Mouse (Mus musculus): ENCODE results near the gene Gabra5. TPM values are rescaled to one million over a fixed set of nuclear protein-coding genes. Genes with fewer than 3 reads are reported as not detected.

Gene Gabra5
- total RNA-seq (2021) = 10 to 100 TPM; 45.2 to 50.0 TPM

DNA sequence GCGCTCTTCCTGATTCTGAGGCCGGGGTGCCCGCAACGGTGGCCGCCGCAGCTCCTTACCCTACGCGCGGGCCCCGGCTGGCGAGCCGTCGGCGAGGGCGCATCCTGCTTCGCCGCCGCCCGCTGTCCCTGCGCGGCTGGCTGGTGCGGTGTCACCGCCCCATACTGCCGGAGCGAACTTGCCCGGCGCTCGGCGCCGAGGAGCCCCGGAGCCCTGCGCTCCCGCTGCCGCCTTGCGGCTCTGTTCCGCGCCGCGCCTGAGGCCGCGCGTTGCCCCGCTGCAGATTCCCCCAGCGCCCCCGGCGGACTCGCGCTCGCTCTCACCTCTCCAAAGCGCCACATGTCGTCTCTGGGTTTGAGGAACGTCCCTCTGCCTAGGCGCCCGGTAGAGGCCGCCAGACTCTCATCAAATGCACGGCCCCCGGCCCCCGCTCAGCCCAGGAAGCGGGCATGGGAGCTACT, at the start of gene Gabra5:
Gene Gabra5 (minus strand): TSS at position 379 of the 461 bp plus-strand sequence.
- peak; percentile 72 to 80 for DNase-seq (ENCODE audit: low spot score in 2 of 2)
- intact Hi-C loops (cut with DNase I) = loop anchor here (5.0 to 10.0 kb wide), 3 partner anchors 305 to 1573 kb away; no protein-coding TSS in a partner anchor

DNA sequence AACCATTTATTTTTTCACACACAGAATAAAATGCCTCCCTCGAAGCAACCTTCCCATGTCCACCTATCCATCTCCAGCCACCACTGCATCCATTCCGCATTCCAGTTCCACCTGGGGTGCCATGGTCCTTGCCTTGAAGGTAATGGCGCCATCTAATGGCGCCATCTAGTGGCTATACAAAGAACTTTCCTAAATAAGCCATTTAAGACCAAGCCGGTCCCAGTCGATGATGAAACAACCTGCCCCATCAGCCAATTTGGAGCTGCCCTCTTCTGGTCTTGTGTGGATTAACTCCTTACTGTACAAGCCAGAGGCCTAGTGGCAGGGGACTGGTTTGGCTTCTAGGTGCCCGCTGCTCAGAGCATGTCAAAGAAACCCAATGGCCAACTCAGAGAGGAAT, 28.7 kb upstream of the Gabra5 start:
- DNase-seq (ENCODE audit: low spot score in 2 of 2) = no peak

DNA sequence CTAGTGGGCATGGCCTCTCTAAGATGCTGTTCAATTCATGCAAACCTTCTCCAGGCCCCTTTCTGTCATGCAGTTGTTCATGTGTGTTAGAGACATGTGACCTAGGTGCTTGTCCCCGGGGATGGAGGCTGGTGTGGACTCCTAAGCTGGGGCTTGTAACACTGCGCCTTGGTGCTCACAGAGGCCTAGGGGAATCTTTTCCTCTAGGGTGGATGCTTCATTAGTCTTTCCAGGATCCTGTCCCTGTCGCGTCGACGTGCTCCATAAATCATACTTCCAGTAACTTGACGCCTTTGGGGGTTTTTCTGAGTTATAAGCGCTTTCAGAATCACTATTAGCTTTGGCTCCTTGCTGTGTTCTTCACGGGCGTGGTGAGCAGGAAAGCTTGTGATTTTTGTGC, 22.8 kb upstream of the Gabra5 start:
- intact Hi-C loops (cut with DNase I) = no loop called here
- DNase-seq (ENCODE audit: low spot score in 2 of 2) = no peak

More for the DNA sequence above, 28.7 kb upstream of the Gabra5 start:
- intact Hi-C loops (cut with DNase I) = no loop called here

DNA sequence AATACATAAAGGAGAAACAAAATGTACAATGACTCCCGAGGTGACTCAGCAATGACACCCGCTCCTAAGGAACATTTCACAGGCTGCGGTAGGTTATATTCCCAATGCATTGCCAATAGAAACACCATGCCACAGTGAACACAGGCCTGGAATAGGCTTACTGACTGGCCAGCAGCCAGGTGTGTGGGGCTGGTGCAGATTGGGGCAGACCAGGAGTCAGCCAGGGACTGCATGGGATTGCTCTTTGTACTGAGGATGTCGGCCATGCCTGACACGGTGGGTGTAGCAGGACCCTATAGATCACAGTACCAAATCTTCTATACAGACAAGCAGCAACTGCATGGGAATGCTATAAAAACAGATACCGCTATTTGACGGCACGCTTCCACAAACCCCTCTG, 20.1 kb upstream of the Gabra5 start:
- intact Hi-C loops (cut with DNase I) = no loop called here
- DNase-seq (ENCODE audit: low spot score in 2 of 2) = peak in 1 of 2 experiments; percentile 11

DNA sequence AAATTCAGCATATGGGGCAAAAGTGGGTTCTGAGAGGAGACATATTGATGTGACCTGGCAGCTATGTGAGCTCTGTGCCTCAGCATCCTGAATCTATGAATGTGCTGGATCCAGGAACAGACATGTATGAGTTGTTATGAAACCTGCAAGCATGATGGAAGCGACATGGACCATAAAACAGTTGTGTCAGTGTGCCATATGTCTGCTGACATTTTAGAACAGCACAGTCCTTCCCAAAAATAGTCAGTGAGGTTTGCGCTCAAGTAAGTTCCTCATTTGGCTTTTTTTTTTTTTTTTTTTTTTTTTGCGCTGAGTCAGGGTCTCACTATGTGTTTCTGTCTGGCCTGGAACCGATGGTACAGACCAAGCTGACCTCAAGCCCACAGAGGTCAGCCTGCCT, 19.6 kb upstream of the Gabra5 start:
- peak in 1 of 2 experiments; percentile 18 for DNase-seq (ENCODE audit: low spot score in 2 of 2)
- intact Hi-C loops (cut with DNase I) = no loop called here

DNA sequence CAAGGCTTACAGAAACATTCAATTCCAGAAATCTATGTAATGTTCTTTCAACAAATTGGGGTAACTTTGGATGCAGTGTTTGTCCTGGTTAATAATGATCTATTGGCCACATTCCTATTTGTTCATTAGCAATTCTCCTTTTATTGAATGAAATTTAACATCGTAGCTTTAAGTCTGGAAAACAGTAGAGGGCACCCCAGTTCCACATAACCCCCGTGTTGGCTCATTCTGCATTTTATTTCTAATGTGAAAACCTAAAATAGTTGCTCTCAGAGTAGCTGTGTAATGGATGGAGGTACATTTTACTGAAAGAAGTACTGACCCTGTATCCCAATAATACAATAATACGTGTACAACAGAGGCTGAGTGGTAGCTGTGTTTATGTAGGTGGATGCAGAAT, 3.1 kb upstream of the Gabra5 start:
- intact Hi-C loops (cut with DNase I) = loop anchor here (5.0 to 10.0 kb wide), 2 partner anchors 302 to 1569 kb away; no protein-coding TSS in a partner anchor
- DNase-seq (ENCODE audit: low spot score in 2 of 2) = no peak

DNA sequence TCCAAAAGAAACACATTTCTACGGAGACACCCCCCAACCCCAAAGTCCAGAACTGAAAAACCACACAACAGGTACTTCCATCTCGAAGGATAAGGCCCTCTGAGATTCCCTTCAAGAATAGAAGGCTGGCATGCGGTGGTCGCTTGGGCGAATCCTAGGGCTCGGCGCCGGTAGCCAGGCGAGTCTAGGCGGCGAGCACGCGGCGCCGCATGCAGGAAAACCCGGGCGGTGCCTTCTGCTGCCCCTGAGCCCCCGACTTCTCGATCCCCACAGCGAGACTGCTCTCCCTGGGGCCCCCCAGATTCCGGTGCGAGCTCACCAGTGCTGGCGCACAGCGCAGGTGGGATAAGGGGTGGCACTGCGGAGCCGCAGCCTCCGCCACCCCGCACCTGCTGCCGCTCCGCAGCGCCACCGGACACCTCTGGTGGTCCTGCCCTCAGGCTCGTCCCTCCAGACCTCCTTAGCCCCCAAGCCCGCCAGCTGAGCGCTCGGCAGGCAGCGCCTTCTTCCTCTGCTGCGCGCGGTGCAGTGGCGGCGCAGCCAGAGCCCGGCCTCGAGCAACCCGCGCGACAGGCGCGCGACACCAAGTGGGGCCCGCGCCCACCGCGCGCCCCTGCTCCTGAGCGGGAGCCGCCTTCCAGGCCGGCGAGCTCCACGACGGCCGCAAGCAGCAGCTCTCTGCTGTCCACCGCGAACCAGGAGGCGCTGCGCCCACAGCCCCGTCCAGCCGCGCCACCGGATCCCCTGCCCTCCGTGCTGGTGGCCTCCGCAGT, 813 bp downstream of the Gabra5 start:
- peak; percentile 39 to 60 for DNase-seq (ENCODE audit: low spot score in 2 of 2)
- intact Hi-C loops (cut with DNase I) = loop anchor here (10.0 kb wide), 1 partner anchor 886 kb away; no protein-coding TSS in a partner anchor

DNA sequence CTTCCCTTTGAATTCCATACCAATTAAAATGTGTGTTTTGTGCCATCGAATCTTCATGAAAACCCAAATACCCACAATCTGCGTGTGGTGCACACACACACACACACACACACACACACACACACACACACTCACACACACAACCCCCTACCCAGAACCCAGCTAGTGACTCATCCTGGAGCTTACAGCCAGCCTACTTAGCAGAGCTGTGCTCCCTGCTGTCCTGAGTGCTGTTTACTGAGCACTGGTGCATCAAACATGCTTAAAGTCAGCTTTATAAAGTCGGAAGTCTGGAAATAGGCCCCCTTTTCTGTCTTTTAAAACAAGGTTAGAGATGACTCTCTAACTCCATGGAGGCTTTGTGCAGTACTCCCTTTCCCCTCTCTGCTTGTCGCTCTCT, 7.0 kb downstream of the Gabra5 start:
- intact Hi-C loops (cut with DNase I) = loop anchor here (10.0 kb wide), 1 partner anchor 892 kb away; no protein-coding TSS in a partner anchor
- DNase-seq (ENCODE audit: low spot score in 2 of 2) = no peak

DNA sequence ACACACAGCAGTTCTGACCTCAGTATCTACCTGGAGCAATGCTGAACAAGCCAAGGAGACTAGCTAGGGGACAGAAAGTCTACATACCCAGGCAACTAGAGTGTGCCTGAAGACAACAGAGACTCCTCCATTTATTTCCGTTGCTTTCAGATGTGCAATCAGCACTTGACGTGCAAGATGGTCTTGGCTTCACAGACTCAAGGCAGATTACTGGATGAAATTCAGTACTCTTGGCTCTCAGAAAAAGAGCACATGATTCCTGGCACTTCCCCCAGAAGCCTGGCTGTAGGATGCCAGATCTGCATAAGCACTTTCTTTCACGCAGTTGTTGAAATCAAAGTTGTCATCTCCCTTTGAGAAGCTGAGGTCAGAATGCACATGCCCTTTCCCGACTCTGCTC, 18.1 kb downstream of the Gabra5 start:
- intact Hi-C loops (cut with DNase I) = no loop called here
- DNase-seq (ENCODE audit: low spot score in 2 of 2) = peak; percentile 38 to 60

DNA sequence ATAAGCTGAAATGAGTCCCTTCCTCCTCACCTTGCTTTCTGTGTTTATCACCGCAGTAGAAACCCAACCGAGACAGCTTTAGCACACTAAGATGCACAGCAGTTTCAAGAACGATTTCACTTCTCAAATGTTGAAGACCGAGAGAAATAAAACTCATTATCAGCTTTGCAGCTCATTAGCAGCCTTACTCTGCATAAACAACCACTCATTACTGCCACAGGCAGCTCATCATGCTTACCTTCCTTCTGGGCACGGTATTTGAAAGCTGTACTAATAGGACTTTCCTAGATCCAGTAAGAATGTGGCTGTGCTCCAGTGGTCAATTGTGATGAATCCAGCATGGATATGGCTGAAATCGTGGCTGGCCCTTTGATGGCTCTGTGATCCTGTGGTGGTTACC, 23.0 kb downstream of the Gabra5 start:
- intact Hi-C loops (cut with DNase I) = no loop called here
- DNase-seq (ENCODE audit: low spot score in 2 of 2) = no peak

DNA sequence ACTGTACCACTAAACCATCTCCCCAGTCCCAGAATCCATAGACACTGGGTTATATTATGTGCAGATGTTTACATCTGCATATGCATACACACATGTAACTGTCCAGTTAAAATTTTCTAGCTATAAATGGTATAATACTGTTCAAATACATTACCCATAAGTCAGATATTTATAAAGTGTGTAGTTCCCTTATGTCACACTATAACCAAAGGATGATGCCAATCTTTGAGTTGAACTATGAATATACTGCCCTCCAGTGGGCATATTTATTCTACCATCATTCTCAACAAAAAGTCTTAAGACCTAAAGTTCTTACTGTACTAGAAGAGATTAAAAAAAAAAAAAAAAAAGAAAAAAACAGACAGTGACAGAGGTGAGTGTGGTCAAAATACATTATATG, 27.0 kb downstream of the Gabra5 start:
- intact Hi-C loops (cut with DNase I) = no loop called here
- DNase-seq (ENCODE audit: low spot score in 2 of 2) = no peak

DNA sequence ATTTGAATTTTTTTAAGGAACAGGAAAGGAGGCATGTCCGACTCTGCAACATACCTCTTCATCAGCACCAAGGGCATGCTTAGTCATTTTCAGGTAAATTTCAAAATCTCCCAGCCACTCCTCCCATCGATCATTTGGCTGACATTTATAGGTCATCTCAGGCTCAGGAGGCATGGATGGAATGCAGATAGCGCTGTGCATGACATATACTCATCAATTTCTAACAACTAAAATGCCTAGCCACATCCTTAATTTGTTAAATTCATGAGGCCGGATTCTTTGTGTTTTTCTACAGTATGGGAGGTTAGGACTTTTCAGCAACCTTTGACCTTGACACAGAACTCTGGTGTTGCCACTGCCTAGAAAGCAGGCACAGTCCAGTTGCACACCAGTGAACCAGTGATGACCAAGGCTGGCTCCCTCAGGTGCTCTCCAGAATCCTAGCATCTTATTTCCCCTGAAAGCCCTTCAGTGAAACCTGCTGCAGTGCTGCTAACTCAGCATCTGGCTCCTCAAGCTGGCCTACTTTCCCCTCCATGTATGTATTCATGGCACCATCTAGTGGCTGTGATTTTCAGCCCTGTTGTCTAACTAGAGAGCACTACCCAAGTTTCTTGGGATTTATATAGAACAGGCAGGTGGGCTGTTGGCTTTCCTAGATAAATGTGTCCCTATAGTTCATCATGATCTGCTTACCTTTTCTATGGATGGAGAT, 35.9 kb downstream of the Gabra5 start:
- peak; percentile 54 to 70 for DNase-seq (ENCODE audit: low spot score in 2 of 2)
- intact Hi-C loops (cut with DNase I) = loop anchor here (5.0 kb wide), 2 partner anchors 532 to 1182 kb away; no protein-coding TSS in a partner anchor

DNA sequence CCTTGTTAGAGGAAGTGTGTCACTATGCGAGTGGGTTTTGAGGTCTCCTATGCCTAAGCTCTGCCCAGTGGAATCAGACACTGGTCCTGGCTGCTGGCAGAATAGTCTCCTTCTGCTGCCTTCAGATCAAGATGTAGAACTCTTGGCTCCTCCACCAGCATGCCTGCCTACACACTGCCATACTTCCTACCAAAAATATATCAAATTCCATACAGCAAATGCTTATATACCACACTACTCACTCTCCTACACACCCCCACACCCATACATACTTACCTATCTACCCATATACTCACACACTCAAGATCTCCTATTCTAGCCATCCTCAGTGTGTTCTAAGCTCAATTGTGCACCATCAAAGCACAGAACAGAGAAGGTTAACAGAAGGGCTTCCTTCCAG, 38.5 kb downstream of the Gabra5 start:
- intact Hi-C loops (cut with DNase I) = loop anchor here (5.0 kb wide), 2 partner anchors 529 to 1179 kb away; no protein-coding TSS in a partner anchor
- DNase-seq (ENCODE audit: low spot score in 2 of 2) = no peak

DNA sequence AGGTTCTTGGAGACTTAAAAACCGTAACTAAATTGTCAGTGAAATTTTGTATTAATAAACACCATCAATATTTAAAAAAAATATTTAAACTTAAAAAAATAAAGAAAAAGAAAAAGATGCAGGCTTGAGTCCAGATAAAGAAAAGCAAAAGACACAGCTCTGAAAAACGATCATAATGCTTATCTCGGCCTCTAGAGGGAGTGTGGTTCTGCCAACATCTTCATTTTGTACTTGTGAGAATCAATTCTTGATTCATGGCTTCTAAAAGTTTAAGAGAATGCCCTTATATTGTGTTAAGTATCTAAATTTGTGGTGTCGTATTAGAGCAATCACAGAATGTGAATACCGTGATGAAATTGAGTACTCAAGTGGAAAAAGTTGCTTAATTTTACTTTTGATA, 49.5 kb downstream of the Gabra5 start:
- intact Hi-C loops (cut with DNase I) = no loop called here

DNA sequence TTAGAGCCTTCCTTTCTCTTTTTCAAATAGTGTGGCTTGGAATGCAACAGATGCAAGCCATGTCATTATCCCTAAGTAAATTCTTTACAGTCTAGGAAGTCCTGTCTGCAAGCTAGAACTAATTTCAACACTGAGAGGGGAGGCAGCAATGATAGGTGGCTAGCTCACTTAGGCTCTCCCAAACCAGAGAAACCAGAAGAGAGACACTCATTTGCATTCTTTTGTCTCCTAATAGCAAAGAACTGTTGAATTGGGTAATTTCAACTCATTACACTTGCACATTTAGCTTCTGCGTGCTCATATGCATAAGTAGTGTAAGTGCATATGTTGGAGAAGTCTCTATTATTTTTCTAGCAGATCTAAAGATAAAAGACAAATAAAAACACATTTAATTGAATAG, 61.6 kb downstream of the Gabra5 start:
- no peak for DNase-seq (ENCODE audit: low spot score in 2 of 2)
- intact Hi-C loops (cut with DNase I) = no loop called here

More for the DNA sequence above, 49.5 kb downstream of the Gabra5 start:
- no peak for DNase-seq (ENCODE audit: low spot score in 2 of 2)

DNA sequence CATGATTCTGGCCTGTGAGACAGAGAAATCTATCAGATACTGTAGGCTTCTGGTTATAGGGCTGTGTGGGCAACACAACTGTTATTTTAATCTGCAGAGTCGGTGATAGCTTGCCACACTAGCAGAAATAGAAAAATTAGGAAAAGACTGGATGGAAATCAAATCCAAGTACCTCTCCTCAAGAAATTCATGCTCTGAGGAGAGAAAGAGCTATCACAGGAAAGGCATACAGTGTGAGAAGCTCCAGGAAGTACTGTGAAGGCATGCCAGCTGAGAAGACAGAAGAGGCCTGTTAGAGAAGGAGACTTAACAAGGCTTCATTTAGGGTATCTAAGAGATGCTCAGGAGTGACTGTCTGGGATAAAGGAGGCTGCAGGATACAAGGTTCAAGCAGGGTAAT, 87.2 kb downstream of the Gabra5 start:
- no peak for DNase-seq (ENCODE audit: low spot score in 2 of 2)
- intact Hi-C loops (cut with DNase I) = no loop called here

DNA sequence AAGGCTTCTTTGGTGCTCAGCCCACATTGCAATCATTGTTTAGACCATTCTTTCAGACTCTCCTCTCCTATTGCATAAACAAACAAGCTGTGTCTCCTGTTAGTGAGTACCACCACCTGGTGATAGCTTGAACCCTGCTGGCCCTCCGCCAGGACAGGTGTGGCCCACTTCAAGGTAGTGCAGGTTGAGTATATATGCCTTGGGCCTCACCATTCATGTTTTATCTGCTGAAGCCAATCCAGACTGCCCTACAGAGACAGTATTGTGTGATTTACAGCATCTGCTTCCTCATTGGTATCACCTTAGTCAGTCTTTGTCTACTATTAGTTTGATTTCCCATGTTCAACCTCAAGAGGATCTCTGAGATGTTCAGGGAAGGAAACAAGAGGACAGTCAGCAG, 88.8 kb downstream of the Gabra5 start:
- DNase-seq (ENCODE audit: low spot score in 2 of 2) = no peak
- intact Hi-C loops (cut with DNase I) = no loop called here

DNA sequence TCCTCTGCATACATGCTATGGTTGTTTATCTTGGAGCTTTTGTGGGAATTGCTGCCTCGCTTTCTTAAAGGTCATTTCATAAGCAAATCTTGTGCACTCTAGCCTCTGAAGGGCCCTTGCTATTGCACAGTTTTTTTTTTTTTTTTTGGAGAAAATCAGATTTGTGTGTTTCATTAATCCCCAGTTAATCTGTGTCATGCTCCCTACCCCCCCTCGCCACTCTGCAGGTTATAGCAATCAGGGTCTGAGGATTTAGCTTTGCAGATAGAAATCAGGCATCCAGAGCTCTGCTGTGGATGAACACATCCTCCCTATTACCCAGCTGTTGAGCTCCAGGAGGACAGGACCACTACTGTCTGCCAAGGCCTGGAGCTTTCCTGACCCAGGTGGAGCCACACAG, 90.5 kb downstream of the Gabra5 start, which contains the start of gene Gabrb3:
Gene Gabrb3 (plus strand): TSS at position 301 of the 400 bp plus-strand sequence.
- no peak for DNase-seq (ENCODE audit: low spot score in 2 of 2)
- intact Hi-C loops (cut with DNase I) = no loop called here

DNA sequence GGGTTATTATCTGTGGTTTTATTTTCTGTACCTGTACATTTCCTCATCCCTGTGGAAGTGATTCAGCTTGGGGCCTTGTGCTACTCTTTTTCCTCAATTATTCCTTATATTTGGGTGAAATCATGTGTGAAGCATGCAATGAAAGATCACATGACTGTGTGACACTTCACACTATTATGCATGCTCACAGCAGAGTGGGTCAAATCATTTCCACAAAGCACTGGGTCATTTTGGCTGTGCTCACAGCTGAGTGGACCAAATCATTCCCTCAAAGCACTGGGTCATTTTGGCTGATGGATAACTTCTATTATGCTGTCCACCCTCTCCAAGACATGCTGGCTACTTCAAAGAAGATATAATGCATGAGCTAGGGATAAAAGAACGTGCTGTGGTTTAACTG, 97.0 kb downstream of the Gabra5 start:
- DNase-seq (ENCODE audit: low spot score in 2 of 2) = no peak

DNA sequence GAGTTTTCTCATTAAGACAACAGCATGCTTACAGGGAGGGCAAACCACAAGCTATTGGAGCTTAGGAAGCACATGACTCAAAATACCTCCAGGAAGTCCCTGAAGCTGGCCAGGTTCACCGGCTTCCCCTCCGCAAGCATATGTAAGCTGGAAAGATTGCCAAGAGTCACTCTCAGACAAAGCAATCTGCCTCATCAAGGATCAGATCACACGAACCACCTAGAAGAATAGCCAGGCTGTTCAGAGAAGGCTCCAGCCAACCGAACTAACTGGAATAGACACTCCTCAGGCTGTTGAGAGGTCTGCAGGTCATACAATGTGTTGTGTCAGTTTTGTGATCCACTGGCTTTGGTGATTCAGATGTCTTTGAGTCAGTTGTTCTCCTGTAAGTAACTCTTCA, 98.7 kb downstream of the Gabra5 start:
- intact Hi-C loops (cut with DNase I) = no loop called here
- no peak for DNase-seq (ENCODE audit: low spot score in 2 of 2)

More for the DNA sequence above, 97.0 kb downstream of the Gabra5 start:
- intact Hi-C loops (cut with DNase I) = no loop called here

Measured in left cerebral cortex, postnatal 36 days (tissue).